Mouse (Mus musculus): Measurements from ENCODE around the gene Pink1. TPM values are rescaled to one million over a fixed set of nuclear protein-coding genes. Genes with fewer than 3 reads are reported as not detected.

The Pink1 gene
- polyA plus RNA-seq, 1 experiment from 2014 or later: 71.8 TPM

- H3K27ac ChIP-seq (replicated peaks): no peak overlapping the region
- no peak for ATAC-seq (ENCODE audit: low FRiP score, low read depth)
- H3K9ac ChIP-seq (replicated peaks): no peak overlapping the region
- H3K9me3 ChIP-seq: no peaks in the 10 kb centered on the region
- H3K27me3 ChIP-seq: no peaks in the 10 kb centered on the region
- 92% methylated on average over 12 of the region's 12 CpGs for WGBS
- H3K4me2 ChIP-seq (replicated peaks): no peak overlapping the region
- no peaks in the 10 kb centered on the region for H3K4me1 ChIP-seq
- H3K36me3 ChIP-seq: no peaks in the 10 kb centered on the region
- H3K4me3 ChIP-seq: no peak overlapping the region
These were observed 39.7 kb downstream of the Pink1 start for GRCm38 (mm10) chr4:138286411-138286810.

GRCm38 (mm10) chr4:138282834-138283233 lies 43.3 kb downstream of the Pink1 start:
- Histone ChIP-seq H3K9ac (replicated peaks) (no peak overlapping the region), H3K4me3 (no peak overlapping the region), H3K27me3 (no peaks in the 10 kb centered on the region), H3K9me3 (no peaks in the 10 kb centered on the region), H3K27ac (replicated peaks) (no peak overlapping the region), H3K4me2 (replicated peaks) (no peak overlapping the region), H3K36me3 (no peaks in the 10 kb centered on the region), H3K4me1 (no peaks in the 10 kb centered on the region)
- WGBS: 24% methylated on average over 4 of the region's 4 CpGs
- ATAC-seq (ENCODE audit: low FRiP score, low read depth): no peak

DNA sequence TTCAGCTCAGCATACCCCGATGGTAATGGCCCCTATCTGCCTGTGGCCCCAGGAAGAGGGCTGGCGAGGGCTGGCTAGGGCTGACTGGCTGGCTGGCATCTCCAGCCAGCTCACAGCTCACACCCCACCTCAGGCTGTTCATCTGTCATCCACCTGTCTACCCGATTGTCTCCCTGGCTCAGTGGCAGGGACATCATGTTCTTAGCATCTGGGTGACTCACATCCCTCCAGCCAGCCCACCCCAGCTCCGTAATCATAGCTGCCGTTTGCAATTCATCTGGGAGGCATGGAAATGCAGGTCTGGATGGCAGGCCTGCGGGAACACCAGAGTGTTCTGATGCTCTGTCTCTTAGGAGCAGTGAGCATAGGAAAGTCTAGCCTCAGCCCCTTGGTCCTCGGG lies 47.8 kb downstream of the Pink1 start:
- Histone ChIP-seq H3K27ac (replicated peaks) (no peak overlapping the region), H3K36me3 (no peaks in the 10 kb centered on the region), H3K4me1 (no peaks in the 10 kb centered on the region), H3K4me2 (replicated peaks) (no peak overlapping the region), H3K4me3 (no peak overlapping the region), H3K27me3 (no peaks in the 10 kb centered on the region), H3K9me3 (no peaks in the 10 kb centered on the region), H3K9ac (replicated peaks) (no peak overlapping the region)
- ATAC-seq (ENCODE audit: low FRiP score, low read depth): no peak
- 80% methylated on average over 7 of the region's 7 CpGs for WGBS

DNA sequence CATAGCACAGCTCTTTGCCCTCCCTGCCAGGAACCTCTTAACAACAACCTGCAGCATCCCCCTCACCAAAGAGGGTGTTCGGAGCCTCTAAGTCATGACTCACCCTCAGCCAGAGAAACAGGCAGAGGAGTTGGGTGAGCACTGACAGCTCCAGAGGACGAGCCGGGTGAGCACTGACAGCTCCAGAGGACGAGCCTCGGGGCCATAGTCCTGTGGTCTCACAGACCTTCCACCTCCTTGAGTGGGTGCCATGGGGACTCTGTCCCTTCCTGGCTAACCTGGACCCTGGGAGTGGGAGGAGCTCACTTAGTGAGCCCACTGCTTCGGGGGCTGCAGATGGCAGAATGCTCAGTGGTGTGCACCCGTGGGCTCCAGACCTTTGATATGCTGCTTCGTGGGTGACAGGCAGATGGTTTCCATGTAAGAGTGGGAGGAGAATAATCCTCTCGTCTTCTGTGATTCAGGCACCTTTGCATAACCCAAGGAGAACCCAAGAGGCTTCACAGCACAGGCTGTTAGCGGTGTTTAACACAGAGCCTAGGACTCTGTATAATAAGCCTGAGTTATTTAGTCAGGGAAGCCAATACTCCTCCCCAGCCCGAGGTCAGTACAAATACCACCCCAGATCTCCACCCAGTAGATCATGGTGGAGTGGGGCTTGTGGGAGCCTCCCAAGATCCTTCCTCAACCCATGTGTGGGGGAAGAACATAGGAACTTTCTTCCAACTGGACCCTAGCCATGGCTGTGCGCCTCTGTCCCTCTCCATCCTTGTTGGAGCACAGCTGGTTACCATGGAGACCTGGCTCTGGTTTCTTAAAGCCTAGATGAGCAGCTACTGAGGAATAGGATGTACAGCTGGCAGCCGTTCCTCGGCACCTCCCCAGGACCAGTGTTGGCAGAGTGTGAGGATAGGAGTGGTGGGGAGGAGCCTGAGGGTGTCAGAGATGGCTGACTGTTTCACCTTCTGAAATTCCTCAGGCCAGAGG lies 53.8 kb downstream of the Pink1 start:
- Histone ChIP-seq H3K4me1 (no peaks in the 10 kb centered on the region), H3K4me2 (replicated peaks) (no peak overlapping the region), H3K9me3 (no peaks in the 10 kb centered on the region), H3K9ac (replicated peaks) (no peak overlapping the region), H3K4me3 (no peak overlapping the region), H3K27me3 (no peaks in the 10 kb centered on the region), H3K36me3 (no peaks in the 10 kb centered on the region), H3K27ac (replicated peaks) (no peak overlapping the region)
- no peak for ATAC-seq (ENCODE audit: low FRiP score, low read depth)
- 70% methylated on average over 14 of the region's 14 CpGs for WGBS

DNA sequence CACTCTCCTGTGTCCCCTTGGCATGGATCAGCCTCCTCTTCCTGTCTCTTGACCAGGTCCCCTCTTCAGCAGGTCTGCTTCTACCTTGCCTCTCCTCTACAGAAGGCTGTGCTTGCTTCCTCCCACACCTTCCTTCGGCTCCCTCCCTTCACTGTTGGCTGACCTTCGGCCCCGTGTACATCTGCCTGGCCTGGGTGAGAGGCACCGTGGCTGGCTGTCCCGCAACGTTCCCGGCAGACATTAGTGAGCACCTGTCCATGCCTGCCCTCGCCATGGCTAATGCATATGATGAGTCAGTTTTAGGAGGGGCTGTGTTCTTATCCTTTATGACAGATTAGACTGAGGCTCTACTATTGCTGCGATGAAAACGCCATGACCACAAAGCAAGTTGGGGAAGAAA lies 58.2 kb downstream of the Pink1 start:
- H3K9ac ChIP-seq (replicated peaks): no peak overlapping the region
- H3K36me3 ChIP-seq: no peaks in the 10 kb centered on the region
- H3K9me3 ChIP-seq: no peaks in the 10 kb centered on the region
- 93% methylated on average over 10 of the region's 10 CpGs for WGBS
- peaks cover 25% of the 10 kb centered on the region for H3K27me3 ChIP-seq
- no peak overlapping the region for H3K27ac ChIP-seq (replicated peaks)
- 0 out of 2 replicates have a peak, but pooled peaks cover under 1% of the 10 kb centered on the region for H3K4me1 ChIP-seq
- no peak for ATAC-seq (ENCODE audit: low FRiP score, low read depth)
- no peak overlapping the region for H3K4me2 ChIP-seq (replicated peaks)
- H3K4me3 ChIP-seq: no peak overlapping the region

Small RNAs within 50 kb of the gene (microRNA-seq; reads per million reads assigned to microRNA genes)
- not detected for gene Gm27646
- 1.4 reads per million for gene Mir7019

Other genes starting within 250 kb of the Pink1 start
- gene Hp1bp3, start 110.0 kb downstream of the Pink1 start, polyA plus RNA-seq (2016; fragmentation: Nextera tagmentation; extraction: Ambion mirVana): 217 and 228 TPM in 2 replicates
- gene Sh2d5, start 75.9 kb downstream of the Pink1 start, polyA plus RNA-seq (2016; fragmentation: Nextera tagmentation; extraction: Ambion mirVana): 3.2 and 3.3 TPM in 2 replicates
- 0.63 and 1.2 TPM in 2 replicates for gene Kif17, start 75.9 kb downstream of the Pink1 start, polyA plus RNA-seq (2016; fragmentation: Nextera tagmentation; extraction: Ambion mirVana)
- gene Ddost, start 21.6 kb downstream of the Pink1 start, polyA plus RNA-seq (2016; fragmentation: Nextera tagmentation; extraction: Ambion mirVana): 210 and 216 TPM in 2 replicates
- 1.6 and 1.8 TPM in 2 replicates for gene Cda, start 41.7 kb upstream of the Pink1 start, polyA plus RNA-seq (2016; fragmentation: Nextera tagmentation; extraction: Ambion mirVana)
- 0.27 and 0.34 TPM in 2 replicates for gene Fam43b, start 70.2 kb upstream of the Pink1 start, polyA plus RNA-seq (2016; fragmentation: Nextera tagmentation; extraction: Ambion mirVana)
- gene Mul1, start 108.4 kb upstream of the Pink1 start, polyA plus RNA-seq (2016; fragmentation: Nextera tagmentation; extraction: Ambion mirVana): 16.0 and 17.5 TPM in 2 replicates
- gene Camk2n1, start 128.0 kb upstream of the Pink1 start, polyA plus RNA-seq (2016; fragmentation: Nextera tagmentation; extraction: Ambion mirVana): 9.0 and 9.8 TPM in 2 replicates